Mouse (Mus musculus): ENCODE data around the gene Creb3l2.

GRCm38 (mm10) chr6:37338055-37338454 lies 103.9 kb downstream of the Creb3l2 start:
- TF ChIP-seq GATA1 (IDR thresholded peaks at IDR 0.05; ENCODE audit: borderline replicate concordance, low read length) (no peak), FLI1 (IDR thresholded peaks at IDR 0.05; ENCODE audit: low read length) (no peak)
